Mouse (Mus musculus) 416B (cell line): ENCODE measurements around the gene Carns1.

Source experiments
- DNase-seq: peaks from one replicate; pipeline ENCODE4 v3.0.0; 2011; ENCODE audit warnings: low read depth

Carns1 gene

GRCm38 (mm10) chr19:4201291-4201909, 26.1 kb upstream of the Carns1 start, which contains the start of gene Rad9a:
Gene Rad9a, minus strand, starts transcription at chr19:4201662.
- peak; percentile 100 for DNase-seq

GRCm38 (mm10) chr19:4197180-4197579, 21.9 kb upstream of the Carns1 start:
- DNase-seq, result no peak

GRCm38 (mm10) chr19:4196548-4196947, 21.3 kb upstream of the Carns1 start:
- DNase-seq, result no peak

GRCm38 (mm10) chr19:4196048-4196447, 20.8 kb upstream of the Carns1 start:
- no peak for DNase-seq

GRCm38 (mm10) chr19:4194776-4195650, 19.7 kb upstream of the Carns1 start:
- DNase-seq, result no peak

- DNase-seq, result peak; percentile 89
Observed at GRCm38 (mm10) chr19:4194021-4194724, 18.9 kb upstream of the Carns1 start.

- no peak for DNase-seq
Observed at GRCm38 (mm10) chr19:4193129-4193528, 17.9 kb upstream of the Carns1 start.

GRCm38 (mm10) chr19:4192251-4192985, 17.1 kb upstream of the Carns1 start:
- DNase-seq, result no peak

- DNase-seq, result peak; percentile 93
Observed at GRCm38 (mm10) chr19:4191528-4192250, 16.4 kb upstream of the Carns1 start, which contains the start of gene Ppp1ca. Gene Ppp1ca, plus strand, starts transcription at chr19:4192065.

GRCm38 (mm10) chr19:4190831-4191334, 15.6 kb upstream of the Carns1 start, which contains the start of gene Tbc1d10c:
Gene Tbc1d10c, minus strand, starts transcription at chr19:4191284.
- DNase-seq, result peak; percentile 76

- no peak for DNase-seq
Observed at GRCm38 (mm10) chr19:4189051-4189620, 13.9 kb upstream of the Carns1 start.

- DNase-seq, result no peak
Observed at GRCm38 (mm10) chr19:4187303-4187702, 12.0 kb upstream of the Carns1 start.

GRCm38 (mm10) chr19:4184976-4185975, 10.0 kb upstream of the Carns1 start:
- DNase-seq, result peak; percentile 93

GRCm38 (mm10) chr19:4183689-4184088, 8.4 kb upstream of the Carns1 start:
- no peak for DNase-seq

GRCm38 (mm10) chr19:4181892-4182291, 6.6 kb upstream of the Carns1 start:
- DNase-seq, result peak; percentile 34

GRCm38 (mm10) chr19:4180411-4180810, 5.1 kb upstream of the Carns1 start:
- DNase-seq, result peak; percentile 62

- DNase-seq, result no peak
Observed at GRCm38 (mm10) chr19:4172925-4173324, 2.4 kb downstream of the Carns1 start.

- peak; percentile 32 for DNase-seq
Observed at GRCm38 (mm10) chr19:4171393-4172290, 3.6 kb downstream of the Carns1 start.
